Mouse (Mus musculus) myocyte (in vitro differentiated cells): ENCODE measurements around the gene Grb10.

Source experiments
- E2F4 ChIP-seq: IDR thresholded peaks from one replicate; pipeline ENCODE4 v1.6.1; 2011; ENCODE audit warnings: mild to moderate bottlenecking, control low read depth, moderate library complexity; ENCODE audit not compliant: insufficient read depth
- MAX ChIP-seq: IDR thresholded peaks from one replicate; pipeline ENCODE4 v1.6.1; 2011; ENCODE audit warnings: low read depth, mild to moderate bottlenecking, control low read depth
- POLR2A ChIP-seq: IDR thresholded peaks from one replicate; pipeline ENCODE4 v1.6.1; 2011; ENCODE audit warnings: low read depth, mild to moderate bottlenecking, control low read depth, moderate library complexity; ENCODE audit not compliant: insufficient read length
- POLR2AphosphoS2 ChIP-seq: IDR thresholded peaks from one replicate; pipeline ENCODE4 v1.6.1; 2011; ENCODE audit warnings: low read depth, control low read depth; ENCODE audit not compliant: insufficient read length
- REST ChIP-seq: IDR thresholded peaks from one replicate; pipeline ENCODE4 v1.6.1; 2011; ENCODE audit warnings: mild to moderate bottlenecking, control low read depth, moderate library complexity; ENCODE audit not compliant: insufficient read depth, insufficient read length
- USF1 ChIP-seq: IDR thresholded peaks from one replicate; pipeline ENCODE4 v1.6.1; 2011; ENCODE audit warnings: low read depth, mild to moderate bottlenecking, control low read depth, moderate library complexity

GRCm38 (mm10) chr11:11940833-11941681 lies 97.4 kb downstream of the Grb10 start:
- TF ChIP-seq E2F4 (no peak), POLR2AphosphoS2 (no peak), REST (no peak), POLR2A (no peak), MAX (no peak), USF1 (no peak)
